Mouse (Mus musculus): ENCODE data around the gene A930004D18Rik. TPM values are rescaled to one million over a fixed set of nuclear protein-coding genes. Genes with fewer than 3 reads are reported as not detected.
A peak's percentile ranks its signal among the peaks of the same experiment; 100 is the strongest.

A930004D18Rik gene
- polyA plus RNA-seq, 1 experiment from 2014 or later = 11.8 TPM

DNA sequence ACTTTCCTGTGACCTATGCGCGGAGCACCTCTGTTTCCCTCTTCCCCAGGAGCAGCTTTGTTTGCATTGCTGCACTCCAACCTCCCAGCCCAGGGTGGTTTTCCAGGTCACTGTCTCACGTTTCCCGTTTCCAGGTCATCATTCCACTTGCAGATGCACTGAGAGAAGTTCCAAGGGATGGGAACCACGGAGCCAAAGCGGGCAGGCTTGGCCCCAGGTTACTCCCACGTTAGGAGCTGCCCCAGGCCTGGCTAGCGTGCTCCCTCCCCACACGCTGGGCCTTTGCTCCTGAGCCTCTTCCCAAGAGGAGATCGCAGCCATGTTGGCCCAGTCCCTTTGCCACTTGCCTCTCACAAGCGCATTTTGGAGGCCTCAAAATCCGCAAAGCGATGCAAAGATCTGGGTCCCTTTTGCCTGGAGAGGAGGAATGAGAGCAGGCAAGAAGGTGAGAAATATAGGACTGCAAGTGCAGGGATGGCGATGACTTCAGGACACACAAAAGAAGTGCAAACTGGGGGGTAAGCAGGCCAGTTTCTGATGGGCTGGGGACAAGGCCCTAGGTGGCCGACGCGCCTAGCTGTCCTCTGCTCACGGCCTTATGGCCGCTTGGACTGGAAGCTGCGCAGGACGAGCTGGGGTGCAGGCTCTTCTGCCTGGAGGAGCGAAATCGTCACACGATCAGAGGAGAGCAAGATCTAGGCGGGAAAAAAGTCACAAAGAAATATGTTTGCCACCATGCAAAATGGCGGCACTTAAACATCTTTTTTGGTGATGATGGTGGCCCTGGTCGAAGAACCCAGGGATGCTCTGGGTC, 3.0 kb upstream of the A930004D18Rik start:
- Histone ChIP-seq H3K4me2 (peak overlapping the region; percentile 63), H3K4me3 (peak overlapping the region; percentile 31), H3K4me1 (peaks cover 60% of the 10 kb centered on the region), H3K9ac (peak overlapping the region; percentile 56), H3K9me3 (no peaks in the 10 kb centered on the region), H3K27ac (peak overlapping the region; percentile 83), H3K36me3 (replicated peaks) (no peaks in the 10 kb centered on the region), H3K27me3 (replicated peaks) (no peaks in the 10 kb centered on the region)
- ATAC-seq (replicated peaks) = peak; percentile 42
- WGBS = 9% methylated on average over 27 of the region's 27 CpGs

DNA sequence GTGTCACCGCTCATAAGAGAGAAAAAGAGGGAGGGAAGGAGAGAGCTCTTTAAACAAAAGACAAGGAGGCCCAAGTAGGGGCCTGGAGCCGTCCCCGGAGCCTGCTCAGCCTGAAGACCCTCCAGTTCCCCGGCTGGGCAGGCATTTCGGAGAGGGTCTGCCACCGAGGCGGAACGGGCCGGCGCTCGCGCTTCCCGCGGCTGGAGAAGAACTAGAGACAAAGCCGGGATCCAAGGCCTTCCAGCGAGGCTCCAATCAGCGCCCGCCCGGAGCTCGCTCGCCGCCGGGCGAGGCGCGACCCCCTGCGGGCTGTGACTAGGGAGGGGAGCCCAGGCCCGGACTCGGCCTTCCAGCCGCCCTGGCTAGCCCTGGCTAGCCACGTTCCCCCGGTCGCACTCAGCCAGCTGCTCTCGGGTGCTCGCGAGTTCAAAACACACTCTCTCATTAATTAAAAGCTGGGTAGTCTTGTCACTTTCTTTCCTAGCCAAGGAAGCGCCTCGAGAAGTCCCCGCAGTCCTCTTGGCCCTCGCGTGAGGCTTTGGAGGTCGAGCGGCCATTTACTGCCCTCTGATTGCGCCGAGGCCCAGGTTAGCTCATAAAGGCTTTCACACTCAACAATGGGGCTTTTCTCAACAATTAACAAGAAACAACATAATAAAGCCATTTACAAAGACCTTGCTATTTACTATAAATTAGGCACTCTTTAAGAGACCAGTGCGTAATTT, 2.2 kb upstream of the A930004D18Rik start:
- Histone ChIP-seq H3K27me3 (replicated peaks) (no peaks in the 10 kb centered on the region), H3K4me1 (peaks cover 56% of the 10 kb centered on the region), H3K36me3 (replicated peaks) (no peaks in the 10 kb centered on the region), H3K4me2 (peak overlapping the region; percentile 63), H3K4me3 (peak overlapping the region; percentile 31), H3K27ac (peak overlapping the region; percentile 83), H3K9ac (peak overlapping the region; percentile 56), H3K9me3 (no peaks in the 10 kb centered on the region)
- peak; percentile 64 for ATAC-seq (replicated peaks)
- WGBS = 5% methylated on average over 46 of the region's 46 CpGs

DNA sequence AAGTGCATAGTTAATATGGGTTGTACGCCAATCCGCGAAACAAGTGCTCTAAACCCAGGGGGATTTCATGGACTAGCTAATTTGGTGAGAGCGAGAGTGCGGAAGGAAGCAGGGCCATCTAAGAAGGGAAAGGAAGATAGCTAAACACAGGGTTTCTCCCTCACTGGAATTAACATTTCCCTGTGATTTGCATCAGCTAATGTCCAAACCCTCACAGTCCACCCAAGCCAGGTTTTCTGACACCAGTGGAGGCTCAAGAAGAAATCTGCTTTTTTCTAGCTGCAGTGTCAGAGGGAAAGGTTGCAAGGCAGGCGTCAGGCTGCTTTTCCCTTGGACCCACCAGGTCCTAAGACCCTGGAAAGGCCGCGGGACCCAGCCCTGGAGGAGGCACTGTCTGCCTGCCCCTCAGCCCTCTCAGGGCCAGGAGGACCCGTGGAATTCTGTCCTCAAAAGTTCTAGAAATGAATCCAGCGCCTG, 1.4 kb upstream of the A930004D18Rik start:
- Histone ChIP-seq H3K27me3 (replicated peaks) (no peaks in the 10 kb centered on the region), H3K4me2 (peak overlapping the region; percentile 63), H3K27ac (peak overlapping the region; percentile 83), H3K4me1 (peaks cover 53% of the 10 kb centered on the region), H3K36me3 (replicated peaks) (no peaks in the 10 kb centered on the region), H3K9ac (peak overlapping the region; percentile 56; the same call in 1 of the 2 replicates), H3K4me3 (peak overlapping the region; percentile 31; the same call in 1 of the 2 replicates), H3K9me3 (no peaks in the 10 kb centered on the region)
- peak; percentile 32; the same call in 1 of the 2 replicates for ATAC-seq (replicated peaks)
- 22% methylated on average over 10 of the region's 10 CpGs for WGBS

DNA sequence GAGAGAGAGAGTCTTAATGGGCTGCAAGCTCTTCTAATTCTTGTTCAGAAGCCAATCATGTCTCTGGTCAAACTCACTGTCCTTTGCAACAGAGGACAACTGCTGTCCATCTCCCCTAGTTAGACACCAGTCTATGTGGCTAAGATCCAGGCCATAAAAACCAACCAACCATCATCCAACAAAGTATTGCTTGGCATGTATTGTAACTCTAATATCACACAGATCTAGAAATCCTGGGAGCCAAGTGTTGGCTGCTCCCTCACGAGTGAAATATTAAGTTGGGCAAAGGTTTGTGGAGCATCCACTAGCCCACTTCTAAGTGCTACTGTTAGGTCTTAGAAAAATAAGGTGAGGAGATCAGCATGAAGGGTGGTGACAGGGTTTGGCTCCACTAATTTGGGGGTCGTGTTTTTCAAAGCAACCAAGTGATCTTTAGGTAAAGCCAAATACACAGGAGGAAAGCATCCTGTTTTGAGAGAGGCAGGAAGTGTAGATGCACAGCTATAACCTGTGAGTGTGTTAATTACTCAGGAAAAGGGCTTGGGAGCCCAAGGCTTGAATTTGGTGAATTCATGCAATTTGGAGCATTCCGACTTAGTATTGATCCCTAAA, 710 bp upstream of the A930004D18Rik start:
- 47% methylated on average over 3 of the region's 3 CpGs for WGBS
- H3K9ac ChIP-seq = no peak overlapping the region
- no peaks in the 10 kb centered on the region for H3K36me3 ChIP-seq (replicated peaks)
- no peaks in the 10 kb centered on the region for H3K27me3 ChIP-seq (replicated peaks)
- ATAC-seq (replicated peaks) = no peak
- no peak overlapping the region for H3K4me3 ChIP-seq
- H3K27ac ChIP-seq = no peak overlapping the region
- no peaks in the 10 kb centered on the region for H3K9me3 ChIP-seq
- H3K4me2 ChIP-seq = peak overlapping the region; percentile 63; the same call in 1 of the 2 replicates
- peaks cover 56% of the 10 kb centered on the region for H3K4me1 ChIP-seq

DNA sequence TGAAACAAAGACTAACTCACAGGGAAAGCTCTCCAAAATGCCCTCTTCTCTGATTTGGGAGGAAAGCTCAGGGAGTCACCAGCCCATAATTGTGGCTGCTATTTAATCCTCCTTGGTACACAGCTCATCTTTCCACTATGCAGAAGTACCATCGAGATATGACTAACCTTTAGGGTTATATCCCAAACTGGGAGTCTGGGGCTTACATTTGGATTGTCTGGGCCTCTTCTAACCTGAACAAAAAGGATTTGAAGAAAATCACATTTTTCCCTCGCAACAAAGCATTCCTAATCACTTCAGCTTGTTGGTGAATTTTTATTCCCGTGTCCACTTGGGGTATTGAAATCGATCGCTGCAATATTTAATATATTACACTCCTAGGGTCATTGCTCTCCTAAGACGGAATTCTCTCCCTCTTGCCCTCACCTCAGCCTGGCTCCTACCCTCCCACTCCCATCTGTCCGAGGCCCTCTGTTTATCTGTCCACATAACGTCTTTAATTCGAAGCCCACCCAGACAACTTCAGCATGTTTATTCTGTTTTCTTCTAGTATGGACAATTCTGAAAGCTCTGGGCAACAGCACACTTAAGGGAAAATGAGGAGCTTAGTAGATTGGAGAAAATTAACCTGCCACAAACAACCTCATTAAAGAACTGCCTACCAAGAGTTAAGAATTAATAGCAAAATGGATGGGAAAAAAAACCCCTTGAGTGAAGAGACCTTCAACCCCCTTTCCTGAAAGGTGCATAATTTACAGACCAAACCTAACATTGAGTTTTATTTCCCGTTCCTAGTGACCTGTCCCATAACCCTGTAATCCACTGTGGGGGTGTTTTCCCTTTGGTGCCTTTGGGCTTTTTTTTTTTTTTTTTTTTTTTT, 2.9 kb downstream of the A930004D18Rik start:
- no peaks in the 10 kb centered on the region for H3K36me3 ChIP-seq (replicated peaks)
- WGBS = 39% methylated on average over 10 of the region's 10 CpGs
- H3K9ac ChIP-seq = no peak overlapping the region
- H3K9me3 ChIP-seq = no peaks in the 10 kb centered on the region
- peaks cover 46% of the 10 kb centered on the region for H3K4me1 ChIP-seq
- H3K4me3 ChIP-seq = no peak overlapping the region
- H3K27me3 ChIP-seq (replicated peaks) = no peaks in the 10 kb centered on the region
- no peak overlapping the region for H3K27ac ChIP-seq
- H3K4me2 ChIP-seq = no peak overlapping the region
- ATAC-seq (replicated peaks) = no peak

DNA sequence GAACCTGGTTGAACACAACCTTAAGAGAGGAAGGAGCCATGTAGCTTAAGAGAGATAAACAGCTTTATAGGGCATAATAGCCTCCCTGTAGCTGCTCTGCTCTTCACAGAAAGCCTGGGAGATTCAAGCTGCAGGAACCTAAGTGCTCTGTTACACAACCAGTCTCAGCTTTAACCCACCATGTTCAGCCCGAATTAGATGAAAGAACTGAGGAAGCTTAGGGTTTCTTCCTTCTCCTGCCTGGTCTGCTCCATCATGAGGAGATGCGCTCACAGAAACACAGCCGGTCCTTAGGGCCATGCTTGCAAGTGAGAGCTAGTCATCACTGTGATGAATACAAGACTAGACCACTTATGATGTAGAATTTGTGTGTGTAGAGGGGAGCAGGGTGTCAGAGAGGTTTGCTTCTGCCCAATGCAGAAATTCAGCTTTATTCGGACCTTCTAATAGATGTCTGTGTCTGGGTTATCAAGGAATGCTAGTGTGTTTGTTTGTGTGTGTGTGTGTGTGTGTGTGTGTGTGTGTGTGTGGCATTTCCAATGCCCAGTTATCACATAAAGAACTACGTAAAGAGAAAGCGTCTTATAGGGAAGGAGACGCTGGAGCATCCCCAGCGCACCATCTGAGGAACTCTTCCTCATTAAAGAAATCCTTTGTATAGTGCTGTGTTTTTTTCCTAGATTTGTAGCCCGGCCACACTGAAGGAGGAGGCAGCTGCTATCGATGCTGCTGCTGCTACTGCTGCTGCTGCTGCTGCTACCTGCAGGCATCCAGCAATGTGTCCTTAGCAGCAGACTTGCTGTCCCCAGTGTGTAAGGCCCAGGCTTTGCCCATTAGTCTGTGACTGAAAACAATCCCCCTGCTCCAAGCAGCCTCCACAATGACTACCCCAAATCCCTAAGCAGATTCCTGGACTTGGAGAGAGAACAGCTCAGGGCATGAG, 4.1 kb downstream of the A930004D18Rik start:
- no peak overlapping the region for H3K4me3 ChIP-seq
- peak; percentile 46; the same call in 1 of the 2 replicates for ATAC-seq (replicated peaks)
- H3K27ac ChIP-seq = 0 out of 2 replicates have a peak overlapping the region, but pooled peaks have one; percentile 28
- no peaks in the 10 kb centered on the region for H3K9me3 ChIP-seq
- peaks cover 40% of the 10 kb centered on the region for H3K4me1 ChIP-seq
- H3K36me3 ChIP-seq (replicated peaks) = no peaks in the 10 kb centered on the region
- no peak overlapping the region for H3K9ac ChIP-seq
- no peaks in the 10 kb centered on the region for H3K27me3 ChIP-seq (replicated peaks)
- H3K4me2 ChIP-seq = peak overlapping the region; percentile 1; the same call in 1 of the 2 replicates
- 30% methylated on average over 10 of the region's 10 CpGs for WGBS

DNA sequence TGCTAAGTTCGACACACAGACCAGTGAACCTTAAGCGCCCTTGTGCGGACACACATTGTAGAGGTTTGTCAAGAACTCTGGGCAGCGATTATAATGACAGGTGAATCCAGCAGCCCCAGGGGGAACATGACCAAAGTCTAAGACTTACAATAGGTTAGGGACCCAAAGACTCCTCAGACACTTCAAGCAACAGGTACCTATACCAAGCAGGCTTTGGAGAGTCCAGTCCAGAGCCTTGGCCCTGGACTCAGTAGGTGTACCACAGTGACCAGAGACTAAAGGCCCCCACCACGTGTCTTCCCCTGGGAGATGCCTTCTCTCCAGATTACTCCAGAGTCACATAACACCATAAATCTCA, 5.0 kb downstream of the A930004D18Rik start:
- no peaks in the 10 kb centered on the region for H3K36me3 ChIP-seq (replicated peaks)
- H3K4me2 ChIP-seq = no peak overlapping the region
- no peak for ATAC-seq (replicated peaks)
- no peaks in the 10 kb centered on the region for H3K27me3 ChIP-seq (replicated peaks)
- no peaks in the 10 kb centered on the region for H3K9me3 ChIP-seq
- WGBS = 37% methylated on average over 5 of the region's 5 CpGs
- no peak overlapping the region for H3K9ac ChIP-seq
- no peak overlapping the region for H3K27ac ChIP-seq
- H3K4me3 ChIP-seq = no peak overlapping the region
- peaks cover 40% of the 10 kb centered on the region for H3K4me1 ChIP-seq

DNA sequence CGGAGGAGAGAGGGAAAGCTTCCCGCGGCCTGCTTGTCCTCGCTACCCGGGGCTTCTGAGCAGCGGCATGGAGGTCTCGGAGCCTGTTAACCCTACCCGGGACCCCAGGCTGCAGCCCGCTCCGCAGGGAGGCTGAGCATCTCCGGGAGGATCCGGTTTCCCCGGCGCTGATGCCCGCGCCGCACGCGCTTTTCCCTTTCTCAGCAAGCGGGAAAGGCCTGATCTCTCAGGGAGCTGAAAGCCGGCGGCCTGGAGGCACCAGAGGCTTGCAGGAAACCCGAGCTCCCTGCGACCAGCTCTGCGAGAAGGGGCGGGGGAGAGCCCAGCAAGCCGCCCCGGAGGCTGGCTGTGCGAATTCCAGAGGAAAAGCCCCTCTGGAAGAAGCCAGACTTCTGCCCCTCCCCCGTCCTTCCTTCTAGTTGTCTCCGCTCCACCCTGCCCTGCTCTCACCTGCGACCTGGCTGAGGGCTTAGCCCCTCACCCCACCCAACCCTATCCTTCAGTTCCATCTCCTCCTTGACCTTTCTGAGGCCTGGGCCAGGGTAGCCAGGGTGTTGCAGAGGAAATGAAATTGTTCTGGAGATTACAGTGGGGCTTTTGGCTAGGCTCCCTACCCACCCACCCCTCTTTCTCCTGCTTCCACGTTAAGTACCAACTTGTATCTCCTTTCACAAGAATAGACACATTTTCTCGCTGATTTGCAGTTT, 5.6 kb downstream of the A930004D18Rik start:
- H3K27me3 ChIP-seq (replicated peaks) = no peaks in the 10 kb centered on the region
- H3K9ac ChIP-seq = peak overlapping the region; percentile 49
- no peak overlapping the region for H3K27ac ChIP-seq
- H3K4me3 ChIP-seq = peak overlapping the region; percentile 32
- no peaks in the 10 kb centered on the region for H3K9me3 ChIP-seq
- H3K4me1 ChIP-seq = peaks cover 43% of the 10 kb centered on the region
- H3K36me3 ChIP-seq (replicated peaks) = no peaks in the 10 kb centered on the region
- H3K4me2 ChIP-seq = peak overlapping the region; percentile 69
- no peak for ATAC-seq (replicated peaks)
- 3% methylated on average over 34 of the region's 34 CpGs for WGBS

DNA sequence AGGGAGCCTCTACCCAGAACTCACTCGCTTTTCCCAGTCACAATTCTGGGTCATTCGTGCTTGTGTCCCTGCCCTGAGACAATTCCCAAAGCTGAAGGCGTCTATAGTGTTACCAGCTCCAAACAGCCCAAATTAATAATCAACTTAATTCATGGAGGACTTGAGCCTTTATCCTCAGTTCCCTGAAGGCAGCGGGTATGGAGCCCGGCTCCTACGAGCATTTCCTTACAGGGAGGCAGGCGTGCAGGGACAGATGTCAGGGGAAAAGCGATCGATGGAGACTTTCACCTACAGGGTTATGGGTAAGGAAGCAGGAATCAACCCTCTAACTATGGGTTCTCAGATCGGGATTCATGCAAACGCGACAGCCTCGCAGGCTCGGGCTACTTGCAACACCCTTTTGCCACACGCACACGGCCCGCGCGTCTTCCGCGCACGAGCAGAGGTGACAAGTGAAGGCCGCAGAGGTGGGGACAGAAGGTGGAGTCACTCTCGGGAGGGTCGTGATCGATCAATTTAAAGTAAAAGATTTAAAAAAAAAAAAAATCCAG, 6.2 kb downstream of the A930004D18Rik start:
- WGBS = 8% methylated on average over 26 of the region's 26 CpGs

DNA sequence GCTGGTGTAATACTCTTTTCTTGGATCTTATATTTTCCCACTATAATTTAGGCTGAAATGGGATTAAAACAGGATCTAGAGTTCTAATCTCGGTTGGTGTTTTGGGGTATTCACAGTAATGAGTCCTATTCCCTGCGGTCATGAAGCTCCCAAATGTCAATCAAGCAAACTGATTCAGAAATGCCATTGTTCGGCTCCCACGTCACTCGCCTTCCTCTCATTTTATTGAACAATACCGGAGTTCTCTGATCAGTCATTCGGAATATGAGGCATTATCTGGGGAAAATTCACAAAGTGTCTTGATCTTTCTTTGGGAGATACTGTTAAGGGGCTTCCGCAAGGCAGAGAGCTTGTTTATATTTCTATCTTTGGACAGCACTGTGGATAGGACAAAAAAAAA, 7.0 kb downstream of the A930004D18Rik start:
- Histone ChIP-seq H3K9ac (no peak overlapping the region), H3K27ac (no peak overlapping the region), H3K4me3 (no peak overlapping the region), H3K27me3 (replicated peaks) (no peaks in the 10 kb centered on the region), H3K36me3 (replicated peaks) (no peaks in the 10 kb centered on the region), H3K4me1 (peaks cover 57% of the 10 kb centered on the region), H3K4me2 (peak overlapping the region; percentile 69), H3K9me3 (no peaks in the 10 kb centered on the region)
- WGBS = 35% methylated on average over 8 of the region's 8 CpGs
- no peak for ATAC-seq (replicated peaks)

More for the DNA sequence above, 6.2 kb downstream of the A930004D18Rik start:
- Histone ChIP-seq H3K4me2 (peak overlapping the region; percentile 69), H3K36me3 (replicated peaks) (no peaks in the 10 kb centered on the region), H3K9me3 (no peaks in the 10 kb centered on the region), H3K27me3 (replicated peaks) (no peaks in the 10 kb centered on the region), H3K27ac (no peak overlapping the region), H3K4me1 (peaks cover 50% of the 10 kb centered on the region), H3K9ac (peak overlapping the region; percentile 49), H3K4me3 (peak overlapping the region; percentile 32)
- ATAC-seq (replicated peaks) = no peak
